Mouse (Mus musculus): ENCODE results near the gene Rgs3. TPM values are rescaled to one million over a fixed set of nuclear protein-coding genes. Genes with fewer than 3 reads are reported as not detected.

Gene Rgs3
- polyA plus RNA-seq, 1 experiment: 45.8 TPM

- WGBS: 87% methylated on average over 9 of the region's 9 CpGs
- H3K27ac ChIP-seq (ENCODE audit: insufficient read depth, low read depth, low read length): no peak overlapping the region
- TF ChIP-seq POLR2A (IDR thresholded peaks at IDR 0.05; ENCODE audit: low read depth, low read length): no peak
- TF ChIP-seq CTCF (IDR thresholded peaks at IDR 0.05; ENCODE audit: extremely low read depth, insufficient read length, insufficient replicate concordance, low read depth, low read length): no peak
Observed at GRCm38 (mm10) chr4:62621151-62621550, 61.5 kb downstream of the Rgs3 start.

GRCm38 (mm10) chr4:62621880-62622675, 62.4 kb downstream of the Rgs3 start:
- Histone ChIP-seq H3K36me3 (ENCODE audit: control insufficient read depth, insufficient read depth, low read length) (peaks cover 3% of the 10 kb centered on the region; the same call in 1 of the 2 replicates), H3K4me1 (ENCODE audit: control insufficient read depth, insufficient read depth, insufficient read length, low read length) (peaks cover 21% of the 10 kb centered on the region), H3K4me3 (ENCODE audit: low read depth, low read length) (peak overlapping the region; percentile 15; the same call in 1 of the 2 replicates), H3K27ac (ENCODE audit: insufficient read depth, low read depth, low read length) (no peak overlapping the region), H3K27me3 (ENCODE audit: control insufficient read depth, insufficient read depth, low read length) (no peaks in the 10 kb centered on the region)
- TF ChIP-seq CTCF (IDR thresholded peaks at IDR 0.05; ENCODE audit: extremely low read depth, insufficient read length, insufficient replicate concordance, low read depth, low read length): no peak
- 74% methylated on average over 14 of the region's 14 CpGs for WGBS

More at GRCm38 (mm10) chr4:62621151-62621550, 61.5 kb downstream of the Rgs3 start:
- Histone ChIP-seq H3K4me1 (ENCODE audit: control insufficient read depth, insufficient read depth, insufficient read length, low read length) (peaks cover 24% of the 10 kb centered on the region), H3K4me3 (ENCODE audit: low read depth, low read length) (peak overlapping the region; percentile 15; the same call in 1 of the 2 replicates), H3K36me3 (ENCODE audit: control insufficient read depth, insufficient read depth, low read length) (peaks cover 3% of the 10 kb centered on the region; the same call in 1 of the 2 replicates), H3K27me3 (ENCODE audit: control insufficient read depth, insufficient read depth, low read length) (no peaks in the 10 kb centered on the region)

- TF ChIP-seq POLR2A (IDR thresholded peaks at IDR 0.05; ENCODE audit: low read depth, low read length): no peak
- TF ChIP-seq CTCF (IDR thresholded peaks at IDR 0.05; ENCODE audit: extremely low read depth, insufficient read length, insufficient replicate concordance, low read depth, low read length): no peak
- 88% methylated on average over 13 of the region's 13 CpGs for WGBS
- no peak overlapping the region for H3K4me3 ChIP-seq (ENCODE audit: low read depth, low read length)
- no peak overlapping the region for H3K27ac ChIP-seq (ENCODE audit: insufficient read depth, low read depth, low read length)
- H3K36me3 ChIP-seq (ENCODE audit: control insufficient read depth, insufficient read depth, low read length): peaks cover 3% of the 10 kb centered on the region; the same call in 1 of the 2 replicates
- H3K4me1 ChIP-seq (ENCODE audit: control insufficient read depth, insufficient read depth, insufficient read length, low read length): peaks cover 30% of the 10 kb centered on the region
- no peaks in the 10 kb centered on the region for H3K27me3 ChIP-seq (ENCODE audit: control insufficient read depth, insufficient read depth, low read length)
Observed at GRCm38 (mm10) chr4:62623251-62624015, 63.8 kb downstream of the Rgs3 start.

- H3K27ac ChIP-seq (ENCODE audit: insufficient read depth, low read depth, low read length): no peak overlapping the region
- TF ChIP-seq CTCF (IDR thresholded peaks at IDR 0.05; ENCODE audit: extremely low read depth, insufficient read length, insufficient replicate concordance, low read depth, low read length) (no peak), POLR2A (IDR thresholded peaks at IDR 0.05; ENCODE audit: low read depth, low read length) (no peak)
- H3K4me3 ChIP-seq (ENCODE audit: low read depth, low read length): no peak overlapping the region
- peaks cover 29% of the 10 kb centered on the region for H3K4me1 ChIP-seq (ENCODE audit: control insufficient read depth, insufficient read depth, insufficient read length, low read length)
- H3K27me3 ChIP-seq (ENCODE audit: control insufficient read depth, insufficient read depth, low read length): no peaks in the 10 kb centered on the region
- peaks cover 3% of the 10 kb centered on the region; the same call in 1 of the 2 replicates for H3K36me3 ChIP-seq (ENCODE audit: control insufficient read depth, insufficient read depth, low read length)
- WGBS: 88% methylated on average over 15 of the region's 15 CpGs
Observed at GRCm38 (mm10) chr4:62624679-62625450, 65.2 kb downstream of the Rgs3 start.

- TF ChIP-seq CTCF (IDR thresholded peaks at IDR 0.05; ENCODE audit: extremely low read depth, insufficient read length, insufficient replicate concordance, low read depth, low read length) (no peak), POLR2A (IDR thresholded peaks at IDR 0.05; ENCODE audit: low read depth, low read length) (no peak)
Observed at GRCm38 (mm10) chr4:62625451-62626061, 65.9 kb downstream of the Rgs3 start.

GRCm38 (mm10) chr4:62626228-62627026, 66.8 kb downstream of the Rgs3 start:
- Histone ChIP-seq H3K36me3 (ENCODE audit: control insufficient read depth, insufficient read depth, low read length) (peaks cover 3% of the 10 kb centered on the region; the same call in 1 of the 2 replicates), H3K27me3 (ENCODE audit: control insufficient read depth, insufficient read depth, low read length) (no peaks in the 10 kb centered on the region), H3K4me3 (ENCODE audit: low read depth, low read length) (no peak overlapping the region), H3K4me1 (ENCODE audit: control insufficient read depth, insufficient read depth, insufficient read length, low read length) (peaks cover 41% of the 10 kb centered on the region), H3K27ac (ENCODE audit: insufficient read depth, low read depth, low read length) (peak overlapping the region; percentile 35; the same call in 1 of the 2 replicates)
- WGBS: 39% methylated on average over 15 of the region's 15 CpGs
- no peak for TF ChIP-seq POLR2A (IDR thresholded peaks at IDR 0.05; ENCODE audit: low read depth, low read length)
- no peak for TF ChIP-seq CTCF (IDR thresholded peaks at IDR 0.05; ENCODE audit: extremely low read depth, insufficient read length, insufficient replicate concordance, low read depth, low read length)

More at GRCm38 (mm10) chr4:62625451-62626061, 65.9 kb downstream of the Rgs3 start:
- WGBS: 91% methylated on average over 19 of the region's 19 CpGs
- H3K27ac ChIP-seq (ENCODE audit: insufficient read depth, low read depth, low read length): no peak overlapping the region
- H3K4me3 ChIP-seq (ENCODE audit: low read depth, low read length): no peak overlapping the region
- H3K27me3 ChIP-seq (ENCODE audit: control insufficient read depth, insufficient read depth, low read length): no peaks in the 10 kb centered on the region
- peaks cover 34% of the 10 kb centered on the region for H3K4me1 ChIP-seq (ENCODE audit: control insufficient read depth, insufficient read depth, insufficient read length, low read length)
- H3K36me3 ChIP-seq (ENCODE audit: control insufficient read depth, insufficient read depth, low read length): peaks cover 3% of the 10 kb centered on the region; the same call in 1 of the 2 replicates

Data from small intestine, adult 2 months (tissue).